Mouse (Mus musculus): ENCODE measurements at regions not wholly inside any gene's neighbourhood (a gene's known extent, or its start where the extent isn't known, plus 50 kb on each side); places are given as distances from the start of the nearest gene placed in this dataset.

- DNase-seq (ENCODE audit: low spot score in 2 of 2): no peak
Measured at GRCm38 (mm10) chr1:23602710-23603291, 158.8 kb upstream of the B3gat2 start.

GRCm38 (mm10) chr1:23629366-23629765 is 132.2 kb upstream of the B3gat2 start:
- DNase-seq (ENCODE audit: low spot score in 2 of 2): no peak

DNA sequence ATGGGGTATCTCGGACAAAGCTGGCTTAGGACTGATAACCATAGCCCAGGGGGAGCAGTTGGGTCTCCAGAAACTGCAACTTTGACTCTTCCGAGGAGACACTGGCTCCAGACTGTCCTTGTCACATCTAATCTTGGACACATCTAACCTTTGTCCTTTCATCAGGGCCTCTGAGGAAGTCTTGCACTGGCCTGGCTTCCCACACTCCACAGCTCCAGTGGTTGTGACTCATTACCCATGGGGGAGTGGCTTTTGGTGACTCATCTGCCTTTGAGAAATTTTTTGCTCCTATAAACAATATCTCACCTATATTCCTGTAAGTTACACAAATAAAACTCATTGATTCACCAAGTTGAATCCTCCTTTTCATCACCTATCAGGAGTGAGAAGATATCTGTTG is 116.5 kb upstream of the B3gat2 start:
- no peak for DNase-seq (ENCODE audit: low spot score in 2 of 2)

GRCm38 (mm10) chr1:23648875-23649506 is 112.6 kb upstream of the B3gat2 start:
- DNase-seq (ENCODE audit: low spot score in 2 of 2): no peak

- no peak for DNase-seq (ENCODE audit: low spot score in 2 of 2)
Measured at GRCm38 (mm10) chr1:23649886-23650285, 111.7 kb upstream of the B3gat2 start.

GRCm38 (mm10) chr1:23653628-23654027 is 107.9 kb upstream of the B3gat2 start:
- no peak for DNase-seq (ENCODE audit: low spot score in 2 of 2)

GRCm38 (mm10) chr1:23655768-23656167 is 105.8 kb upstream of the B3gat2 start:
- no peak for DNase-seq (ENCODE audit: low spot score in 2 of 2)

GRCm38 (mm10) chr1:23656302-23656701 is 105.3 kb upstream of the B3gat2 start:
- no peak for DNase-seq (ENCODE audit: low spot score in 2 of 2)

DNA sequence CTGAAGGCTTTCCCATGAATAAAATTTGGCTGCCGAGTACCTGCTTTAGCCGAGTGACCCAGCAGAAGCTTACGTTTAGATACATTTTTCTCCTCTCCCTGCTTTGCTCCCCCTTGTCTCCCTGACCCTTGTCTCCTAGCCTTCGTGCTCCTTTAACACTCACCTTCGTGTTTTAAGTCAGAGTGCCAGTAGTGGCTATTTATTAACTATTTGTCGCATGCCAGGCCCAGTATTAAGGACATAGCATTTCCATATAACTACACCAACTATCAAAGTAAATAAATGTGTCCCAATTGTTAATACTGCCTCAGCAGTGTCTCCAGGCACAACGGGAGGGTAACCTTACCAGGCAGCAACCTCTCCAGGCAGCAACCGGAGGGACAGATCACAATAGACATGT is 104.8 kb upstream of the B3gat2 start:
- DNase-seq (ENCODE audit: low spot score in 2 of 2): no peak

DNA sequence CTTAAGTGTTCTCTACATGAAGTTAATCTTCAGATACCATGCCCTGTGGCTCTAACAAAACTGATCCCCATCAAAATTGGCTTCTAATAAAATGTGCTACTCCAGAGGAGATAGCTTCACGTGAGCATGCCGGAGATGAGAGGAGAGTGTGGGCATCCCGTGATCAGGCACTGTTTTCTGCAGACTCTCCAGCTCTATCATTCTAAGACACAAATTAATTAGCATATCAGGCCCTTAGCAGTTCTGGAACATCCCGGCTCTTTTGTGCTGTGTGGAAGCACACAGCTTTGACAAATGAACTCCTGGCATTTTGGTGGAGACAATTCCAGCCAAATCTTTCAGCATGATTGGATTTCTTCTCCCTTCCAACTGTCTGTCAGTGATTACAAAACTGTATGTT is 91.0 kb upstream of the B3gat2 start:
- DNase-seq (ENCODE audit: low spot score in 2 of 2): no peak

DNA sequence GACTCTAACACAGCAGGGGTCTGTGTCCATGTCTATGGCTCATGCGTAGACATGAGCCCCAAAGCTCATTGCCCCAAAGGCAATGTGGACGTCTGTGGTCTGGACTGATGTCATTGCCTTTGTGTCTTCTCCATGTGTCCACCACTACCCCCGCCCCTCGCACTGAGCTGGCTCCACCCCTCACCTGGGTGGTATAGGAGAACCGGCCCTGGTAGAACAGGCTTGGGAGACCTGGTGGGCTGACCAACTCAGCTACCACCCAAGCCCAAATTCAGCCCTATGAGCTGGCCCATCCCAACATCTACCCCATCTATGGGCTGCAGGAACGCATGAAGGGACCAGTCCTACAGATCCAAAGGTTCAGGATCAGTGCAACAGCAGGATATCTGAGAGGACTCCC is 87.2 kb upstream of the B3gat2 start:
- DNase-seq (ENCODE audit: low spot score in 2 of 2): no peak

DNA sequence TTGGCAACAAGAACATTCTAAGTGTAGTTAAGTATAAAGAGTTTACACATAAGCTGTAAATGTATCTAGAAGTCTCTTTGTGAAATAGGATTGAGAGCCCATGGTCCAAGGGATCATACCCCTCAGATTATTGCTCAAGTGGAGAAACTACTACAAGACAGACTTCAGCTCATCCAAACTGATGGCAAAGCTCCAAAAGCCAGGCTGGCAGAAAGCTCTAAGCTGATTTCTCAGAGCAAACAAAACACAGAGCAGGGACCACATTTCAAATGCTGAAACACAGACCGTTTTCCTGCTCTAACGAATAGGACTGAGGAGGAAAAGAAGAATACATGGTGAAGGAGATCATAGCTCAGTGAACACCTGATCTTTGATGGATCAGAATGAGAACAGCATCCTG is 85.3 kb upstream of the B3gat2 start:
- DNase-seq (ENCODE audit: low spot score in 2 of 2): no peak

GRCm38 (mm10) chr1:23689398-23689797 is 72.2 kb upstream of the B3gat2 start:
- DNase-seq (ENCODE audit: low spot score in 2 of 2): no peak

- peak; percentile 32 to 42 for DNase-seq (ENCODE audit: low spot score in 2 of 2)
Measured at GRCm38 (mm10) chr1:23705489-23705888, 56.1 kb upstream of the B3gat2 start.

- no peak for DNase-seq (ENCODE audit: low spot score in 2 of 2)
Measured at GRCm38 (mm10) chr1:23706450-23706849, 55.1 kb upstream of the B3gat2 start.
